Mouse (Mus musculus): ENCODE data around the gene Jph4. TPM values are rescaled to one million over a fixed set of nuclear protein-coding genes. Genes with fewer than 3 reads are reported as not detected.
A peak's percentile ranks its signal among the peaks of the same experiment; 100 is the strongest.

The Jph4 gene
- polyA plus RNA-seq, 1 experiment from 2014 or later, result 45.1 TPM

- Histone ChIP-seq H3K27ac (ENCODE audit: low read length) (peak overlapping the region; percentile 58), H3K9ac (replicated peaks; ENCODE audit: low read depth, low read length) (no peak overlapping the region), H3K4me1 (replicated peaks; ENCODE audit: control insufficient read depth, insufficient read depth, low read length) (peaks cover 56% of the 10 kb centered on the region), H3K9me3 (ENCODE audit: control insufficient read depth, low read length) (no peaks in the 10 kb centered on the region), H3K36me3 (ENCODE audit: control insufficient read depth, insufficient read depth) (peaks cover 22% of the 10 kb centered on the region; the same call in 1 of the 2 replicates), H3K4me2 (ENCODE audit: low read length) (no peak overlapping the region; the same call in 1 of the 2 replicates), H3K27me3 (replicated peaks; ENCODE audit: control insufficient read depth, insufficient read depth, low read length) (no peaks in the 10 kb centered on the region), H3K4me3 (replicated peaks; ENCODE audit: low read length) (no peak overlapping the region)
- no peak for ATAC-seq
- WGBS, result 88% methylated on average over 22 of the region's 22 CpGs
These were observed 53.0 kb downstream of the Jph4 start for GRCm38 (mm10) chr14:55063581-55064381.

DNA sequence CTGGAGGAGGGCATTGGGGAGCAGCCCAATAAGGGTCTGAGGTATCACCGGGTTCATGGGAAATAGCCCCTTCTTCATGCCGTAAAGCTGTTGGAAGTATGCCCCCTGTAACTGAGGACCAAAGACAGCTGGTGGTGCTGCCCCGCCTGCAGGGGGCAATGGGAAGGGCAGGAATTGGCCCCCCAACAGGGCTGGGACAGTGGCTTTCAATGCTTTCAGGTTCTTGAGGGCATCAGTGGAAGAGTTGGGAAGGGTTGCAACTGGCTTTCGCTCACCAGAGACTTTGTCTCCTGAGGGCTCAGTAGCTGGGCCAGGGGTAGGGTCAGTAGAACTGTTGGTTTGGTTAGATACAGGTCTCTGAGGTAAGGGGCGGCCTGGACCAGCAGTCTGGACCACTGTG, 53.6 kb downstream of the Jph4 start:
- no peaks in the 10 kb centered on the region for H3K9me3 ChIP-seq (ENCODE audit: control insufficient read depth, low read length)
- peak overlapping the region; percentile 48 for H3K4me2 ChIP-seq (ENCODE audit: low read length)
- H3K27me3 ChIP-seq (replicated peaks; ENCODE audit: control insufficient read depth, insufficient read depth, low read length), result no peaks in the 10 kb centered on the region
- peaks cover 17% of the 10 kb centered on the region; the same call in 1 of the 2 replicates for H3K36me3 ChIP-seq (ENCODE audit: control insufficient read depth, insufficient read depth)
- ATAC-seq, result no peak
- peak overlapping the region; percentile 45 for H3K9ac ChIP-seq (replicated peaks; ENCODE audit: low read depth, low read length)
- WGBS, result 90% methylated on average over 5 of the region's 5 CpGs
- peak overlapping the region; percentile 25; the same call in 1 of the 2 replicates for H3K4me3 ChIP-seq (replicated peaks; ENCODE audit: low read length)
- H3K27ac ChIP-seq (ENCODE audit: low read length), result peak overlapping the region; percentile 58
- peaks cover 62% of the 10 kb centered on the region for H3K4me1 ChIP-seq (replicated peaks; ENCODE audit: control insufficient read depth, insufficient read depth, low read length)

DNA sequence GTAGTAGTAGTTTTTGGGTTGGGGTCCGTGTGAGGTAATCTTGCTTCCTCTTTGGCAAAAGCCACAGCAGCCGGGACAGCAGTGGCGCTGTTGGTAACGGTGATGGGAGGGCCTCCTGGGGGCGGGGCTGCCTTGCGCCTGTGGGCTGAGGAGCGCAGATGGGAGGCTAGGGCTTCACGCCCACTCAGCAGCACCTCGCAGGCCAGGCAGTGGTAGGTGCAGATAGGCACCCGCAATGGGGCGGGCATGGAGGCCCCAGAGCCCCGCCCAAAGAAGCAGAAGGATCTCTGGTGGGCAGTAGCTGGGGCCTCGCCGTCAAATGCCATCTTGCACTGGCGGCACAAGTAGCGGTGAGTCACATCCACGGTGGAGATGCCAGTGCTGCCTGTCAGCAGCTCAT, 54.1 kb downstream of the Jph4 start:
- H3K4me1 ChIP-seq (replicated peaks; ENCODE audit: control insufficient read depth, insufficient read depth, low read length), result peaks cover 67% of the 10 kb centered on the region
- WGBS, result 20% methylated on average over 17 of the region's 17 CpGs
- ATAC-seq, result peak; percentile 77
- H3K9me3 ChIP-seq (ENCODE audit: control insufficient read depth, low read length), result no peaks in the 10 kb centered on the region
- H3K36me3 ChIP-seq (ENCODE audit: control insufficient read depth, insufficient read depth), result peaks cover 19% of the 10 kb centered on the region; the same call in 1 of the 2 replicates
- peak overlapping the region; percentile 25 for H3K4me3 ChIP-seq (replicated peaks; ENCODE audit: low read length)
- no peaks in the 10 kb centered on the region for H3K27me3 ChIP-seq (replicated peaks; ENCODE audit: control insufficient read depth, insufficient read depth, low read length)
- peak overlapping the region; percentile 58 for H3K27ac ChIP-seq (ENCODE audit: low read length)
- peak overlapping the region; percentile 48 for H3K4me2 ChIP-seq (ENCODE audit: low read length)
- peak overlapping the region; percentile 45 for H3K9ac ChIP-seq (replicated peaks; ENCODE audit: low read depth, low read length)

DNA sequence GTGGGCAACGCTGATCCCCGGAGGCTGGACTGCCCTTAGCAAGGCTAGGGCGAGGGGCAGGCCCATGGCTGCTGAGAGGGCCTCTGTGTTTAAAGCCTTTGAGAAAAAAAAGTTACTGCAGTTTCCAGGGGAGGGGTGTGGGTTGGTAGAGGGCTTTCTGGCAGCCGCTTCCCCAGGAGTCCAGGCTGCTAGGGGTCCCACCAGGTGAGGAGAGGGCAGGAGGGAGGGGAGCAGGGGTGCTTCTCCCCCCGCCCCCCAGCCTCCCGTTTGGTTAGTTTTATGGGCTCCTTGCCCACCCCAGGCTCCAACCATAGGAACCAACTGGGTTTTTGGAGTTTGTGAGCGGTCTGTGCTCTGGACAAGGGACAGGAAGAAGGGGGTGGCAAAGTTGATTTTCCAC, 54.9 kb downstream of the Jph4 start:
- Histone ChIP-seq H3K36me3 (ENCODE audit: control insufficient read depth, insufficient read depth) (peaks cover 19% of the 10 kb centered on the region; the same call in 1 of the 2 replicates), H3K27ac (ENCODE audit: low read length) (peak overlapping the region; percentile 58), H3K4me1 (replicated peaks; ENCODE audit: control insufficient read depth, insufficient read depth, low read length) (peaks cover 75% of the 10 kb centered on the region), H3K4me3 (replicated peaks; ENCODE audit: low read length) (no peak overlapping the region), H3K9me3 (ENCODE audit: control insufficient read depth, low read length) (no peaks in the 10 kb centered on the region), H3K9ac (replicated peaks; ENCODE audit: low read depth, low read length) (0 out of 2 replicates have a peak overlapping the region, but pooled peaks have one; percentile 28), H3K27me3 (replicated peaks; ENCODE audit: control insufficient read depth, insufficient read depth, low read length) (no peaks in the 10 kb centered on the region), H3K4me2 (ENCODE audit: low read length) (peak overlapping the region; percentile 48)
- no peak for ATAC-seq
- 43% methylated on average over 7 of the region's 7 CpGs for WGBS

- peaks cover 15% of the 10 kb centered on the region; the same call in 1 of the 2 replicates for H3K36me3 ChIP-seq (ENCODE audit: control insufficient read depth, insufficient read depth)
- ATAC-seq, result no peak
- H3K27ac ChIP-seq (ENCODE audit: low read length), result peak overlapping the region; percentile 25
These were observed 56.8 kb downstream of the Jph4 start for GRCm38 (mm10) chr14:55059931-55060330.

GRCm38 (mm10) chr14:55059009-55059408, 57.7 kb downstream of the Jph4 start:
- Histone ChIP-seq H3K9ac (replicated peaks; ENCODE audit: low read depth, low read length) (no peak overlapping the region), H3K36me3 (ENCODE audit: control insufficient read depth, insufficient read depth) (peaks cover 6% of the 10 kb centered on the region; the same call in 1 of the 2 replicates), H3K9me3 (ENCODE audit: control insufficient read depth, low read length) (no peaks in the 10 kb centered on the region), H3K4me1 (replicated peaks; ENCODE audit: control insufficient read depth, insufficient read depth, low read length) (peaks cover 91% of the 10 kb centered on the region), H3K27me3 (replicated peaks; ENCODE audit: control insufficient read depth, insufficient read depth, low read length) (no peaks in the 10 kb centered on the region), H3K27ac (ENCODE audit: low read length) (peak overlapping the region; percentile 25; the same call in 1 of the 2 replicates), H3K4me2 (ENCODE audit: low read length) (peak overlapping the region; percentile 68), H3K4me3 (replicated peaks; ENCODE audit: low read length) (peak overlapping the region; percentile 48)
- no peak for ATAC-seq
- WGBS, result 98% methylated on average over 1 of the region's 1 CpGs

More at GRCm38 (mm10) chr14:55059931-55060330, 56.8 kb downstream of the Jph4 start:
- 22% methylated on average over 5 of the region's 5 CpGs for WGBS
- H3K9ac ChIP-seq (replicated peaks; ENCODE audit: low read depth, low read length), result peak overlapping the region; percentile 40
- peaks cover 87% of the 10 kb centered on the region for H3K4me1 ChIP-seq (replicated peaks; ENCODE audit: control insufficient read depth, insufficient read depth, low read length)
- peak overlapping the region; percentile 68 for H3K4me2 ChIP-seq (ENCODE audit: low read length)
- H3K27me3 ChIP-seq (replicated peaks; ENCODE audit: control insufficient read depth, insufficient read depth, low read length), result no peaks in the 10 kb centered on the region
- peak overlapping the region; percentile 19 for H3K4me3 ChIP-seq (replicated peaks; ENCODE audit: low read length)
- H3K9me3 ChIP-seq (ENCODE audit: control insufficient read depth, low read length), result no peaks in the 10 kb centered on the region

Other genes with a start within 250 kb of the Jph4 start
- gene Homez, start 246.0 kb downstream of the Jph4 start, polyA plus RNA-seq (2015; fragmentation: Nextera tagmentation; extraction: Ambion mirVana), result 12.1 and 13.4 TPM in 2 replicates
- 1.7 and 2.6 TPM in 2 replicates for gene Ppp1r3e, start 239.4 kb downstream of the Jph4 start, polyA plus RNA-seq (2015; fragmentation: Nextera tagmentation; extraction: Ambion mirVana)
- gene Bcl2l2, start 233.6 kb downstream of the Jph4 start, polyA plus RNA-seq (2015; fragmentation: Nextera tagmentation; extraction: Ambion mirVana), result 3.5 TPM in 2 replicates
- gene Gm20521, start 233.5 kb downstream of the Jph4 start, polyA plus RNA-seq (2015; fragmentation: Nextera tagmentation; extraction: Ambion mirVana), result not detected in 2 replicates
- gene Pabpn1, start 224.4 kb downstream of the Jph4 start, polyA plus RNA-seq (2015; fragmentation: Nextera tagmentation; extraction: Ambion mirVana), result 122 and 150 TPM in 2 replicates
- gene Slc22a17, start 203.8 kb downstream of the Jph4 start, polyA plus RNA-seq (2015; fragmentation: Nextera tagmentation; extraction: Ambion mirVana), result 128 and 185 TPM in 2 replicates
- 24.2 and 28.7 TPM in 2 replicates for gene Efs, start 190.8 kb downstream of the Jph4 start, polyA plus RNA-seq (2015; fragmentation: Nextera tagmentation; extraction: Ambion mirVana)
- gene Il25, start 184.2 kb downstream of the Jph4 start, polyA plus RNA-seq (2015; fragmentation: Nextera tagmentation; extraction: Ambion mirVana), result 0.46 and 0.53 TPM in 2 replicates
- 3.7 and 4.0 TPM in 2 replicates for gene Cmtm5, start 180.7 kb downstream of the Jph4 start, polyA plus RNA-seq (2015; fragmentation: Nextera tagmentation; extraction: Ambion mirVana)
- gene Myh6, start 150.0 kb downstream of the Jph4 start, polyA plus RNA-seq (2015; fragmentation: Nextera tagmentation; extraction: Ambion mirVana), result 0.65 and 0.99 TPM in 2 replicates
- gene Gm17428, start 140.0 kb downstream of the Jph4 start, polyA plus RNA-seq (2015; fragmentation: Nextera tagmentation; extraction: Ambion mirVana), result not detected in 2 replicates
- gene Myh7, start 122.3 kb downstream of the Jph4 start, polyA plus RNA-seq (2015; fragmentation: Nextera tagmentation; extraction: Ambion mirVana), result 6.9 and 7.4 TPM in 2 replicates
- gene Ngdn, start 101.5 kb downstream of the Jph4 start, polyA plus RNA-seq (2015; fragmentation: Nextera tagmentation; extraction: Ambion mirVana), result 58.8 and 61.2 TPM in 2 replicates
- gene Zfhx2, start 24.6 kb downstream of the Jph4 start, polyA plus RNA-seq (2015; fragmentation: Nextera tagmentation; extraction: Ambion mirVana), result 21.5 and 32.9 TPM in 2 replicates
- gene Thtpa, start 22.2 kb downstream of the Jph4 start, polyA plus RNA-seq (2015; fragmentation: Nextera tagmentation; extraction: Ambion mirVana), result 55.2 and 56.6 TPM in 2 replicates
- gene Ap1g2, start 10.3 kb downstream of the Jph4 start, polyA plus RNA-seq (2015; fragmentation: Nextera tagmentation; extraction: Ambion mirVana), result 13.3 and 16.5 TPM in 2 replicates
- gene Dhrs2, start 105.1 kb upstream of the Jph4 start, polyA plus RNA-seq (2015; fragmentation: Nextera tagmentation; extraction: Ambion mirVana), result 0.26 TPM in 1 of 2 replicates, not detected in the other

All from forebrain, embryonic 16.5 days (tissue).